In genomic region chr2:161339327-161340001, GRCm38 (mm10) we compare ENCODE assay signal across 10 mouse cellular contexts.
DNase-seq lines count a peak whose midpoint lies in the region; ATAC-seq and TF ChIP-seq lines count a peak whose summit lies in the region.
"Had no signal": no experiment of that assay in that cellular context is flagged by ENCODE, and none has a peak within 500 bp of the region (broad histone marks: within the 10 kb centered on the region; RNA-seq: fewer than 3 reads in every experiment).

No protein-coding gene starts in this region.

- peak; percentile 20 to 25 for DNase-seq in layer of hippocampus, postnatal 10 days (ENCODE audit: low spot score in 2 of 2)
- DNase-seq in layer of hippocampus, adult 2 months (ENCODE audit: low spot score in 2 of 2): no peak
- DNase-seq in thymus, postnatal 10 days (ENCODE audit: low spot score in 2 of 2): no peak
- DNase-seq in layer of hippocampus, postnatal 36 days: no peak
- DNase-seq in spleen, adult 18-20 months: no peak
- DNase-seq: B cell, adult 2 months had no signal

- 1% methylated on average over 14 of the region's 14 CpGs for WGBS in forebrain, embryonic 13.5 days
- 12% methylated on average over 14 of the region's 14 CpGs for WGBS in limb, embryonic 13.5 days
- WGBS in neural tube, embryonic 15.5 days: 7% methylated on average over 14 of the region's 14 CpGs

- no peak overlapping the region; the same call in 1 of the 2 replicates for H3K4me3 ChIP-seq in layer of hippocampus, adult 2 months
- H3K4me3 ChIP-seq in forebrain, embryonic 13.5 days: no peak overlapping the region
- no peak overlapping the region for H3K4me3 ChIP-seq in limb, embryonic 13.5 days
- H3K4me3 ChIP-seq in neural tube, embryonic 15.5 days (replicated peaks): no peak overlapping the region
- H3K4me3 ChIP-seq: left cerebral cortex, adult 2 months had no signal

- 0 out of 2 replicates have a peak overlapping the region, but pooled peaks have one; percentile 28 for H3K9ac ChIP-seq in forebrain, embryonic 13.5 days
- H3K9ac ChIP-seq in limb, embryonic 13.5 days: no peak overlapping the region
- H3K9ac ChIP-seq in neural tube, embryonic 15.5 days (replicated peaks): no peak overlapping the region

- peak; percentile 31; the same call in 1 of the 2 replicates for ATAC-seq in forebrain, embryonic 13.5 days
- peak; percentile 46 for ATAC-seq in limb, embryonic 13.5 days (ENCODE audit: low FRiP score, low read depth)
- peak; percentile 67; the same call in 1 of the 2 replicates for ATAC-seq in neural tube, embryonic 15.5 days (ENCODE audit: low FRiP score)

- H3K4me2 ChIP-seq in forebrain, embryonic 13.5 days: peak overlapping the region; percentile 18
- no peak overlapping the region for H3K4me2 ChIP-seq in limb, embryonic 13.5 days (replicated peaks)
- H3K4me2 ChIP-seq in neural tube, embryonic 15.5 days: peak overlapping the region; percentile 13

- H3K9me3 ChIP-seq in forebrain, embryonic 13.5 days (replicated peaks): no peaks in the 10 kb centered on the region
- H3K9me3 ChIP-seq in limb, embryonic 13.5 days: no peaks in the 10 kb centered on the region
- no peaks in the 10 kb centered on the region for H3K9me3 ChIP-seq in neural tube, embryonic 15.5 days (replicated peaks)

- no peaks in the 10 kb centered on the region for H3K36me3 ChIP-seq in forebrain, embryonic 13.5 days (ENCODE audit: poor library complexity, severe bottlenecking)
- H3K36me3 ChIP-seq in limb, embryonic 13.5 days: no peaks in the 10 kb centered on the region
- H3K36me3 ChIP-seq in neural tube, embryonic 15.5 days: no peaks in the 10 kb centered on the region

- no peak overlapping the region for H3K27ac ChIP-seq in layer of hippocampus, adult 2 months
- peak overlapping the region; percentile 68 for H3K27ac ChIP-seq in forebrain, embryonic 13.5 days
- peak overlapping the region; percentile 35; the same call in 1 of the 2 replicates for H3K27ac ChIP-seq in limb, embryonic 13.5 days
- peak overlapping the region; percentile 74 for H3K27ac ChIP-seq in neural tube, embryonic 15.5 days (replicated peaks)
- H3K27ac ChIP-seq: left cerebral cortex, adult 2 months had no signal

- peaks cover 9% of the 10 kb centered on the region; the same call in 1 of the 2 replicates for H3K27me3 ChIP-seq in forebrain, embryonic 13.5 days
- peaks cover 11% of the 10 kb centered on the region; the same call in 1 of the 2 replicates for H3K27me3 ChIP-seq in limb, embryonic 13.5 days
- peaks cover 17% of the 10 kb centered on the region for H3K27me3 ChIP-seq in neural tube, embryonic 15.5 days (replicated peaks)

- H3K4me1 ChIP-seq in forebrain, embryonic 13.5 days: peaks cover 45% of the 10 kb centered on the region
- H3K4me1 ChIP-seq in limb, embryonic 13.5 days: peaks cover 28% of the 10 kb centered on the region
- peaks cover 30% of the 10 kb centered on the region for H3K4me1 ChIP-seq in neural tube, embryonic 15.5 days

- no peak for TF ChIP-seq CTCF in layer of hippocampus, adult 2 months (conservative IDR thresholded peaks at IDR 0.05)

Comparison
In these comparisons a context has a peak if more than half of its experiments do, and no peak if none do; other contexts are left out.
1. DNase-seq: peak in layer of hippocampus, postnatal 10 days (2 of 2); none in layer of hippocampus, adult 2 months (0 of 2), thymus, postnatal 10 days (0 of 2), layer of hippocampus, postnatal 36 days (0 of 2) and spleen, adult 18-20 months (0 of 2).
2. Peak in every context shown above with its lines, with median percentiles within 50 percentile points of each other: ATAC-seq.